ENCODE assay signal across 9 mouse cellular contexts in the genomic region with DNA sequence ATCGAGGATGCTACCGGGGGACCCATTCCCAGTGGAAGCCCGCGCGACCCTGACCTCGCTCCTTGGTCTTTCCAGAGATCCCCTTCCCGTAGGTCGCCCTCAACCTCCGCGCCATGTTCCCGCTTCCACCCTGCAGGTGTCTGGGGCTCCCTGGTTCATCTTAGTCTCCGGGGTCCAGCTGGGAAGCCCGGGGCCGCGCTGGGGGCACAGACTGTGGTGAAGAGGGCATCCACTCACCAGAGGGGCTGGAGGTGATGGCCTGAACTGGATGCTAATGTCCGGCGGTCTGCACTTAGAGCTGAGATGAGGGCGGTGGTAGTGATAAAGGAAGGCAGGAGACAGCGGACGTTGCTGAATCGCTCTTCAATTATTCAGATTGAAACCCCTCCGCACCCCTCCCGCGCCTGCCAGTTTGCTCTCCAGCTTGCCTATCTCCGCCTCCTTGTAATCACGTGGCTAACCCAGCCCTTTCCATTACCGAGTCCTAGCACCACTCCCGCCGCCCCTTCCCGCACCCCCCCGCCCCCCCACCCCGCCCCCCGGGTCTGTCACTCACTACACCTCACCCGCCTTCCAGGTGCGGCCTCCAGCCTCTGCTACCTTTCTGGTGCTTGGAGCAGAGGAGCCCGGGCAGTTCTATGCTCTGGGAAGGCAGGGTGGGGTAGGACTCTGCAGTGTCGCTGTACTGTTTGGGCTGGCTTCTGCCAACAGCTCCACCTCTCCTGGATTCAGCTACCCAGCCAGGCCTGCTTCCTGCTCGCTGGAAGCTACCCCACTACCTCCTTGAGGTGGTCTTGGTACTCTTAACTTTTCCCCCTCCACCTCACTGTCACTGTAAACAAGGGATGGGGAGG. TPM values are rescaled to one million over a fixed set of nuclear protein-coding genes. Genes with fewer than 3 reads are reported as not detected.
A peak's percentile ranks its signal among the peaks of the same experiment; 100 is the strongest.
DNase-seq lines count a peak whose midpoint lies in the region; ATAC-seq and TF ChIP-seq lines count a peak whose summit lies in the region.
"Had no signal": no experiment of that assay in that cellular context is flagged by ENCODE, and none has a peak within 500 bp of the region (broad histone marks: within the 10 kb centered on the region; RNA-seq: fewer than 3 reads in every experiment).

TSS of gene Slc7a14 (minus strand) at position 445 of the 854 bp plus-strand sequence.

- ATAC-seq in embryonic facial prominence, embryonic 15.5 days (ENCODE audit: insufficient number of reproducible peaks, low FRiP score, low TSS enrichment, low read depth), result no peak
- peak; percentile 96 for ATAC-seq in midbrain, embryonic 16.5 days

- H3K4me2 ChIP-seq in embryonic facial prominence, embryonic 15.5 days (replicated peaks), result 0 out of 2 replicates have a peak within 1 kb of the TSS, but pooled peaks have one; percentile 12
- peak within 1 kb of the TSS; percentile 85 for H3K4me2 ChIP-seq in midbrain, embryonic 16.5 days (ENCODE audit: low read length)
- H3K4me2 ChIP-seq: lung, embryonic 15.5 days had no signal

- H3K4me3 ChIP-seq in ES-E14 (ENCODE audit: insufficient read depth in 1 of 2, low read depth in 1 of 2, low read length in 2 of 2, poor library complexity in 1 of 2, severe bottlenecking in 1 of 2), result peak within 1 kb of the TSS; percentile 57 to 65
- peak within 1 kb of the TSS; percentile 2; the same call in 1 of the 2 replicates for H3K4me3 ChIP-seq in embryonic facial prominence, embryonic 15.5 days (replicated peaks)
- H3K4me3 ChIP-seq in midbrain, embryonic 16.5 days (ENCODE audit: low read depth, low read length), result peak within 1 kb of the TSS; percentile 81
- H3K4me3 ChIP-seq: lung, embryonic 15.5 days had no signal

- H3K36me3 ChIP-seq in ES-E14 (ENCODE audit: control insufficient read depth, insufficient read depth, low read length, poor library complexity, severe bottlenecking), result no peaks in the 10 kb centered on the region
- no peaks in the 10 kb centered on the region for H3K36me3 ChIP-seq in embryonic facial prominence, embryonic 15.5 days
- no peaks in the 10 kb centered on the region for H3K36me3 ChIP-seq in midbrain, embryonic 16.5 days (ENCODE audit: control insufficient read depth, insufficient read depth, low read length)
- H3K36me3 ChIP-seq: lung, embryonic 15.5 days had no signal

- in situ Hi-C loops in ES-E14 (cut with MboI; ENCODE audit: low sequenced_read_pairs in 2 of 2, unreplicated experiment in 2 of 2), result no loop called here

- intact Hi-C loops in heart, postnatal 10 days (cut with DNase I), result no loop called here

- no peak within 1 kb of the TSS for H3K27ac ChIP-seq in ES-E14 (ENCODE audit: insufficient read depth, low read depth, low read length, poor library complexity, severe bottlenecking)
- H3K27ac ChIP-seq in embryonic facial prominence, embryonic 15.5 days (replicated peaks), result no peak within 1 kb of the TSS
- peak within 1 kb of the TSS; percentile 82 for H3K27ac ChIP-seq in midbrain, embryonic 16.5 days (ENCODE audit: low read length)
- H3K27ac ChIP-seq: lung, embryonic 15.5 days had no signal

- 1% methylated on average over 38 of the region's 38 CpGs for WGBS in embryonic facial prominence, embryonic 15.5 days
- WGBS in midbrain, embryonic 16.5 days, result under 1% methylated on average over 30 of the region's 38 CpGs

- no peaks in the 10 kb centered on the region for H3K4me1 ChIP-seq in ES-E14 (ENCODE audit: control insufficient read depth in 2 of 2, insufficient read depth in 2 of 2, low read length in 2 of 2, poor library complexity in 1 of 2)
- peaks cover 9% of the 10 kb centered on the region; the same call in 1 of the 2 replicates for H3K4me1 ChIP-seq in embryonic facial prominence, embryonic 15.5 days
- H3K4me1 ChIP-seq in midbrain, embryonic 16.5 days (ENCODE audit: control insufficient read depth, insufficient read depth, low read length), result peaks cover 14% of the 10 kb centered on the region
- H3K4me1 ChIP-seq: lung, embryonic 15.5 days had no signal

- H3K9me3 ChIP-seq in ES-E14 (ENCODE audit: control insufficient read depth, insufficient read depth, low read depth, low read length), result no peaks in the 10 kb centered on the region
- H3K9me3 ChIP-seq in embryonic facial prominence, embryonic 15.5 days (replicated peaks), result no peaks in the 10 kb centered on the region
- H3K9me3 ChIP-seq in midbrain, embryonic 16.5 days (replicated peaks; ENCODE audit: control insufficient read depth, low read length, poor library complexity, severe bottlenecking), result no peaks in the 10 kb centered on the region
- H3K9me3 ChIP-seq: lung, embryonic 15.5 days had no signal

- H3K9ac ChIP-seq in ES-E14 (ENCODE audit: insufficient read depth, low read depth, low read length, poor library complexity, severe bottlenecking), result peak within 1 kb of the TSS; percentile 46
- H3K9ac ChIP-seq in embryonic facial prominence, embryonic 15.5 days, result no peak within 1 kb of the TSS
- peak within 1 kb of the TSS; percentile 89 for H3K9ac ChIP-seq in midbrain, embryonic 16.5 days (ENCODE audit: low read depth, low read length)
- H3K9ac ChIP-seq: lung, embryonic 15.5 days had no signal

- DNase-seq in ES-E14 (ENCODE audit: low read depth, low spot score) (peak; percentile 15), adipocyte (ENCODE audit: low spot score) (no peak)
- peak; percentile 4 to 11 for DNase-seq in adrenal gland, postnatal 36 days
- peak; percentile 76 to 77 for DNase-seq in layer of hippocampus, adult 8-10 months (ENCODE audit: low spot score in 2 of 2)
- no peak for DNase-seq in thymus, adult 18-20 months
- no peak for DNase-seq in heart, postnatal 10 days

- H3K27me3 ChIP-seq in embryonic facial prominence, embryonic 15.5 days, result peaks cover 43% of the 10 kb centered on the region
- peaks cover 8% of the 10 kb centered on the region for H3K27me3 ChIP-seq in midbrain, embryonic 16.5 days (ENCODE audit: control insufficient read depth, insufficient read depth, low read depth, low read length)

TF ChIP-seq in ES-E14, 5 proteins besides CTCF, POLR2A, EP300 and RAD21:
- TF ChIP-seq MAFK (IDR thresholded peaks at IDR 0.05; ENCODE audit: insufficient read depth, low read depth, low read length) (no peak), ZC3H11A (IDR thresholded peaks at IDR 0.05; ENCODE audit: borderline replicate concordance, low read depth, low read length) (no peak), ZNF384 (IDR thresholded peaks at IDR 0.05; ENCODE audit: low read depth, low read length) (no peak), HCFC1 (IDR thresholded peaks at IDR 0.05; ENCODE audit: borderline replicate concordance, insufficient read depth, low read length) (no peak), CHD2 (IDR thresholded peaks at IDR 0.05; ENCODE audit: low read depth, low read length) (no peak)

RNA-seq across cellular contexts. Expression of gene Slc7a14, which starts in this region (rescaled TPM):
- total RNA-seq in ES-E14 (2012; rRNA removed), result 0.18 and 0.26 TPM in 2 replicates
- total RNA-seq in adrenal gland, postnatal 36 days (2021), result 1 to 10 TPM; 3.5 to 4.8 TPM
- polyA plus RNA-seq in embryonic facial prominence, embryonic 15.5 days (2015; fragmentation: Nextera tagmentation; extraction: Ambion mirVana), result 0.05 and 0.09 TPM in 2 replicates
- total RNA-seq in layer of hippocampus, adult 8-10 months (2022), result 10 to 100 TPM; 76.7 to 94.1 (median 87.1) TPM
- 7.3 and 8.1 TPM in 2 replicates for polyA plus RNA-seq in midbrain, embryonic 16.5 days (2015; fragmentation: Nextera tagmentation; extraction: Ambion mirVana)
- under 1 TPM; 0.10 to 0.14 TPM for total RNA-seq in heart, postnatal 10 days (2021)

Comparison
In these comparisons a context has a peak if more than half of its experiments do, and no peak if none do; other contexts are left out.
1. RNA of gene Slc7a14 (total RNA-seq): 76.7 to 94.1 TPM in layer of hippocampus, adult 8-10 months; 3.5 to 4.8 TPM in adrenal gland, postnatal 36 days, 0.18 to 0.26 TPM in ES-E14 and 0.10 to 0.14 TPM in heart, postnatal 10 days; every median in the first group is over 10 times any median in the second.
2. Peak in DNase-seq, H3K4me3 ChIP-seq and H3K9ac ChIP-seq in ES-E14; RNA of the gene not detected or under 1 TPM.
3. DNase-seq: peak in adrenal gland, postnatal 36 days (2 of 2) and layer of hippocampus, adult 8-10 months (2 of 2); none in adipocyte (single experiment), thymus, adult 18-20 months (0 of 2) and heart, postnatal 10 days (0 of 2).
4. H3K4me3 ChIP-seq: peak in every context shown above with its lines; median percentile 81 in midbrain, embryonic 16.5 days; 61 in ES-E14; 2 in embryonic facial prominence, embryonic 15.5 days.